Mouse (Mus musculus) lung, embryonic 16.5 days (tissue): ENCODE measurements at regions not wholly inside any gene's neighbourhood (a gene's known extent, or its start where the extent isn't known, plus 50 kb on each side); places are given as distances from the start of the nearest gene placed in this dataset.
"Not testable (repeated sequence)": the region's sequence is repeated elsewhere in the genome, so short reads cannot be mapped to it uniquely, and the experiment has no call there.

ENCODE experiments used
- ATAC-seq: fragments of 200-750 bp; cut with Nextera tagmentation; 2 replicates; pipeline ENCODE4 v1.8.0; 2017; ENCODE audit warnings: low read depth, mild to moderate bottlenecking, moderate library complexity
- H3K27ac ChIP-seq: fragments of 300-500 bp; sonication (generic); 2 replicates; pipeline ENCODE4 v1.5.1; 2014; ENCODE audit warnings: mild to moderate bottlenecking, control low read depth, low read length
- H3K27me3 ChIP-seq: fragments of 300-500 bp; sonication (generic); 2 replicates; pipeline ENCODE4 v1.6.1; 2014; ENCODE audit warnings: low read depth, low read length, mixed read lengths; ENCODE audit not compliant: control insufficient read depth, insufficient read depth
- H3K36me3 ChIP-seq: fragments of 300-500 bp; sonication (generic); 2 replicates; pipeline ENCODE4 v1.6.1; 2014; ENCODE audit warnings: low read length; ENCODE audit not compliant: control insufficient read depth, insufficient read depth
- H3K4me1 ChIP-seq: fragments of 300-500 bp; sonication (generic); replicated peaks from 2 replicates; pipeline ENCODE4 v1.6.1; 2014; ENCODE audit warnings: low read length, mixed read lengths; ENCODE audit not compliant: control insufficient read depth, insufficient read depth
- H3K4me2 ChIP-seq: fragments of 300-500 bp; sonication (generic); 2 replicates; pipeline ENCODE4 v1.6.1; 2014; ENCODE audit warnings: low read depth, low read length, control low read depth
- H3K4me3 ChIP-seq: fragments of 300-500 bp; sonication (generic); 2 replicates; pipeline ENCODE4 v1.5.1; 2014; ENCODE audit warnings: mild to moderate bottlenecking, low read length, control low read depth
- H3K9ac ChIP-seq: fragments of 300-500 bp; sonication (generic); 2 replicates; pipeline ENCODE4 v1.6.1; 2014; ENCODE audit warnings: low read length, control low read depth
- H3K9me3 ChIP-seq: fragments of 300-500 bp; sonication (generic); 2 replicates; pipeline ENCODE4 v1.6.1; 2016; ENCODE audit warnings: low read length; ENCODE audit not compliant: control insufficient read depth
- WGBS: fragments of 180-500 bp; shearing (Covaris S2); extraction: QIAGEN DNeasy Blood & Tissue Kit; methylation state at CpG from one replicate; pipeline ENCODE4 v1.1.7; 2014; 5-methylcytosine and 5-hydroxymethylcytosine counted together

- 32% methylated on average over 3 of the region's 3 CpGs for WGBS
- H3K27ac ChIP-seq, H3K27me3 ChIP-seq, ATAC-seq, H3K4me1 ChIP-seq, H3K4me2 ChIP-seq, H3K9me3 ChIP-seq, H3K4me3 ChIP-seq, H3K36me3 ChIP-seq, H3K9ac ChIP-seq: not testable (repeated sequence)
Observed at GRCm38 (mm10) chr14:53616061-53616460, 637.8 kb downstream of the Dad1 start.

GRCm38 (mm10) chr14:53614341-53614740 is 639.6 kb downstream of the Dad1 start:
- Histone ChIP-seq H3K4me1 (no peaks in the 10 kb centered on the region), H3K36me3 (no peaks in the 10 kb centered on the region), H3K4me2 (no peak overlapping the region), H3K27me3 (no peaks in the 10 kb centered on the region), H3K9ac (no peak overlapping the region), H3K27ac (no peak overlapping the region), H3K4me3 (no peak overlapping the region), H3K9me3 (no peaks in the 10 kb centered on the region)
- ATAC-seq = no peak

GRCm38 (mm10) chr14:53599299-53599698 is 654.6 kb downstream of the Dad1 start:
- not testable (repeated sequence) for H3K9me3 ChIP-seq, H3K9ac ChIP-seq, H3K36me3 ChIP-seq, ATAC-seq, H3K4me1 ChIP-seq, H3K4me3 ChIP-seq, H3K27me3 ChIP-seq, H3K27ac ChIP-seq, H3K4me2 ChIP-seq
- 22% methylated on average over 3 of the region's 3 CpGs for WGBS

- not testable (repeated sequence) for H3K27ac ChIP-seq, H3K4me3 ChIP-seq, ATAC-seq, H3K4me2 ChIP-seq, H3K9ac ChIP-seq, H3K9me3 ChIP-seq, H3K36me3 ChIP-seq, H3K4me1 ChIP-seq, H3K27me3 ChIP-seq
Observed at GRCm38 (mm10) chr14:53597287-53597686, 656.6 kb downstream of the Dad1 start.

GRCm38 (mm10) chr14:53590601-53591000 is 663.3 kb downstream of the Dad1 start:
- WGBS = 33% methylated on average over 6 of the region's 6 CpGs
- not testable (repeated sequence) for H3K4me3 ChIP-seq, H3K4me2 ChIP-seq, H3K36me3 ChIP-seq, H3K9ac ChIP-seq, ATAC-seq, H3K4me1 ChIP-seq, H3K27me3 ChIP-seq, H3K9me3 ChIP-seq, H3K27ac ChIP-seq

GRCm38 (mm10) chr14:53582528-53582927 is 671.4 kb downstream of the Dad1 start:
- H3K9me3 ChIP-seq, ATAC-seq, H3K27me3 ChIP-seq, H3K36me3 ChIP-seq, H3K4me2 ChIP-seq, H3K27ac ChIP-seq, H3K4me1 ChIP-seq, H3K4me3 ChIP-seq, H3K9ac ChIP-seq: not testable (repeated sequence)
- WGBS = 87% methylated on average over 6 of the region's 6 CpGs

- H3K27me3 ChIP-seq, H3K4me1 ChIP-seq, H3K9ac ChIP-seq, H3K36me3 ChIP-seq, H3K4me2 ChIP-seq, ATAC-seq, H3K4me3 ChIP-seq, H3K27ac ChIP-seq, H3K9me3 ChIP-seq: not testable (repeated sequence)
- WGBS = 52% methylated on average over 3 of the region's 3 CpGs
Observed at GRCm38 (mm10) chr14:53581734-53582133, 672.2 kb downstream of the Dad1 start.

- not testable (repeated sequence) for H3K4me2 ChIP-seq, H3K27me3 ChIP-seq, H3K9ac ChIP-seq, H3K36me3 ChIP-seq, H3K27ac ChIP-seq, H3K9me3 ChIP-seq, H3K4me1 ChIP-seq, ATAC-seq, H3K4me3 ChIP-seq
- whole genome bisulfite sequencing = 97% methylated on average over 1 of the region's 1 CpGs
Observed at GRCm38 (mm10) chr14:53576927-53577326, 677.0 kb downstream of the Dad1 start.

GRCm38 (mm10) chr14:53572701-53573100 is 681.2 kb downstream of the Dad1 start:
- not testable (repeated sequence) for H3K4me2 ChIP-seq, H3K4me1 ChIP-seq, H3K9ac ChIP-seq, H3K9me3 ChIP-seq, H3K36me3 ChIP-seq, H3K27me3 ChIP-seq, ATAC-seq, H3K27ac ChIP-seq, H3K4me3 ChIP-seq
- WGBS = 84% methylated on average over 1 of the region's 1 CpGs

- Histone ChIP-seq H3K27me3 (no peaks in the 10 kb centered on the region), H3K27ac (no peak overlapping the region), H3K4me2 (no peak overlapping the region), H3K9ac (no peak overlapping the region), H3K9me3 (no peaks in the 10 kb centered on the region), H3K36me3 (no peaks in the 10 kb centered on the region), H3K4me1 (no peaks in the 10 kb centered on the region), H3K4me3 (no peak overlapping the region)
- WGBS = 38% methylated on average over 2 of the region's 2 CpGs
- ATAC-seq = no peak
Observed at GRCm38 (mm10) chr14:53562606-53563005, 691.3 kb downstream of the Dad1 start.
